Mouse (Mus musculus): Measurements from ENCODE around the gene Lemd1.

DNA sequence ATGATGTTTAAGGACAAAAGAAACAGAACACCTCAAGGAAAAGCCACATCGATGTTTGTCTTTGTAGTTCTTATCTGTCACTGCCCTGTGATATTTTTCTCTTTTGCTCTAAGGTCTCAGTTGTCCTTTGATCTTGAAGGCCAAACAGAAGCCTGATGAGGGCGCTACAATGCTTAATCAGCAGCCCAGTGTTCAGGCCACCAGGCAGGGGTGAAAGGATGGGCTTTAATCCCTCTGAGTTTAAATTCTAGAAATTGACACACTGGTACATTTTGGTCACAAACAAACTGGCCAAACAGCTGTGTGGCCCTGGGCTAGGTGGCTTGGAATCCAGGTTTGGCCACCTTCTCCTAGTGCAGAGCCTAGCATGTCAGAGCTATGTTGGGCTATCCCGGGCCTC lies 85.5 kb downstream of the Lemd1 start:
- TF ChIP-seq CTCF (IDR thresholded peaks at IDR 0.05; ENCODE audit: low read depth): no peak
- no peak for TF ChIP-seq EP300 (IDR thresholded peaks at IDR 0.05; ENCODE audit: low read depth)

Measured in liver, embryonic 14.5 days (tissue).